In genomic region chr1:39313352-39314245, GRCm38 (mm10) we compare ENCODE assay signal across 17 mouse cellular contexts. TPM values are rescaled to one million over a fixed set of nuclear protein-coding genes. Genes with fewer than 3 reads are reported as not detected.
DNase-seq lines count a peak whose midpoint lies in the region; ATAC-seq and TF ChIP-seq lines count a peak whose summit lies in the region.
"Had no signal": no experiment of that assay in that cellular context is flagged by ENCODE, and none has a peak within 500 bp of the region (broad histone marks: within the 10 kb centered on the region; RNA-seq: fewer than 3 reads in every experiment).

No protein-coding gene starts in this region.

- no peak overlapping the region for H3K4me2 ChIP-seq in embryonic facial prominence, embryonic 13.5 days
- H3K4me2 ChIP-seq in lung, embryonic 14.5 days: no peak overlapping the region
- H3K4me2 ChIP-seq in forebrain, embryonic 15.5 days (replicated peaks): no peak overlapping the region
- H3K4me2 ChIP-seq: heart, embryonic 12.5 days; liver, embryonic 13.5 days had no signal

- WGBS in embryonic facial prominence, embryonic 13.5 days: 50% methylated on average over 10 of the region's 10 CpGs
- WGBS in embryonic facial prominence, embryonic 10.5 days: 78% methylated on average over 10 of the region's 10 CpGs
- 44% methylated on average over 10 of the region's 10 CpGs for WGBS in lung, adult 2 months
- WGBS in lung, embryonic 14.5 days: 54% methylated on average over 10 of the region's 10 CpGs
- 58% methylated on average over 10 of the region's 10 CpGs for WGBS in forebrain, embryonic 15.5 days

- H3K4me1 ChIP-seq in embryonic facial prominence, embryonic 13.5 days: peaks cover 47% of the 10 kb centered on the region
- peaks cover 15% of the 10 kb centered on the region; the same call in 1 of the 2 replicates for H3K4me1 ChIP-seq in embryonic facial prominence, embryonic 10.5 days
- H3K4me1 ChIP-seq in lung, adult 2 months (ENCODE audit: control insufficient read depth, insufficient read depth, low read length): peaks cover 6% of the 10 kb centered on the region; the same call in 1 of the 2 replicates
- peaks cover 5% of the 10 kb centered on the region; the same call in 1 of the 2 replicates for H3K4me1 ChIP-seq in lung, embryonic 14.5 days (ENCODE audit: insufficient read depth)
- H3K4me1 ChIP-seq in forebrain, embryonic 15.5 days: peaks cover 14% of the 10 kb centered on the region
- H3K4me1 ChIP-seq: heart, embryonic 12.5 days; liver, embryonic 13.5 days had no signal

- no peaks in the 10 kb centered on the region for H3K36me3 ChIP-seq in embryonic facial prominence, embryonic 13.5 days
- no peaks in the 10 kb centered on the region for H3K36me3 ChIP-seq in embryonic facial prominence, embryonic 10.5 days (replicated peaks)
- H3K36me3 ChIP-seq in lung, embryonic 14.5 days (ENCODE audit: insufficient read depth): no peaks in the 10 kb centered on the region
- no peaks in the 10 kb centered on the region for H3K36me3 ChIP-seq in forebrain, embryonic 15.5 days
- H3K36me3 ChIP-seq: heart, embryonic 12.5 days; hindbrain, embryonic 10.5 days; liver, embryonic 13.5 days; midbrain, embryonic 13.5 days; neural tube, embryonic 12.5 days had no signal

- TF ChIP-seq CTCF in lung, adult 2 months (IDR thresholded peaks at IDR 0.05; ENCODE audit: insufficient read depth, low read length): no peak
- TF ChIP-seq CTCF in lung, embryonic 14.5 days (IDR thresholded peaks at IDR 0.05; ENCODE audit: low read depth): no peak

- no peak overlapping the region for H3K4me3 ChIP-seq in embryonic facial prominence, embryonic 13.5 days
- no peak overlapping the region for H3K4me3 ChIP-seq in embryonic facial prominence, embryonic 10.5 days
- H3K4me3 ChIP-seq in lung, adult 2 months (replicated peaks; ENCODE audit: extremely low read depth, low read depth, low read length): no peak overlapping the region
- no peak overlapping the region for H3K4me3 ChIP-seq in lung, embryonic 14.5 days (ENCODE audit: low read depth, low read length)
- H3K4me3 ChIP-seq in forebrain, embryonic 15.5 days: no peak overlapping the region
- H3K4me3 ChIP-seq: erythroblast, embryonic 14.5 days; gastrocnemius, adult 2 months; heart, embryonic 12.5 days; hindbrain, embryonic 10.5 days; liver, embryonic 13.5 days; midbrain, embryonic 13.5 days; neural tube, embryonic 12.5 days had no signal

- ATAC-seq in embryonic facial prominence, embryonic 13.5 days (ENCODE audit: insufficient number of reproducible peaks, insufficient read depth, low FRiP score, low TSS enrichment, low read depth): no peak
- no peak for ATAC-seq in lung, embryonic 14.5 days (ENCODE audit: insufficient read depth)
- no peak for ATAC-seq in forebrain, embryonic 15.5 days (replicated peaks)
- ATAC-seq: intestine, postnatal 0 days had no signal

- TF ChIP-seq POLR2A in lung, adult 2 months (IDR thresholded peaks at IDR 0.05; ENCODE audit: borderline replicate concordance, extremely low read depth, low read depth, low read length): no peak

- peaks cover 14% of the 10 kb centered on the region for H3K27me3 ChIP-seq in embryonic facial prominence, embryonic 13.5 days
- no peaks in the 10 kb centered on the region for H3K27me3 ChIP-seq in embryonic facial prominence, embryonic 10.5 days (replicated peaks; ENCODE audit: low read depth, poor library complexity, severe bottlenecking)
- no peaks in the 10 kb centered on the region for H3K27me3 ChIP-seq in lung, embryonic 14.5 days (ENCODE audit: insufficient read depth, low read length)
- H3K27me3 ChIP-seq in forebrain, embryonic 15.5 days: no peaks in the 10 kb centered on the region
- H3K27me3 ChIP-seq: heart, embryonic 12.5 days; liver, embryonic 13.5 days; neural tube, embryonic 12.5 days had no signal

- H3K9ac ChIP-seq in embryonic facial prominence, embryonic 13.5 days: no peak overlapping the region
- H3K9ac ChIP-seq in lung, embryonic 14.5 days: no peak overlapping the region
- no peak overlapping the region for H3K9ac ChIP-seq in forebrain, embryonic 15.5 days (replicated peaks)
- H3K9ac ChIP-seq: heart, embryonic 12.5 days; liver, embryonic 13.5 days; midbrain, embryonic 13.5 days; neural tube, embryonic 12.5 days had no signal

- H3K27ac ChIP-seq in embryonic facial prominence, embryonic 13.5 days: peak overlapping the region; percentile 73
- no peak overlapping the region for H3K27ac ChIP-seq in embryonic facial prominence, embryonic 10.5 days (replicated peaks)
- peak overlapping the region; percentile 68; the same call in 1 of the 2 replicates for H3K27ac ChIP-seq in lung, embryonic 14.5 days (ENCODE audit: low read depth)
- H3K27ac ChIP-seq in forebrain, embryonic 15.5 days (replicated peaks): no peak overlapping the region
- H3K27ac ChIP-seq: gastrocnemius, adult 2 months; hindbrain, embryonic 10.5 days; liver, embryonic 13.5 days; midbrain, embryonic 13.5 days; neural tube, embryonic 12.5 days had no signal

- no peak for DNase-seq in embryonic facial prominence, embryonic 10.5 days (ENCODE audit: low spot score)
- DNase-seq in lung, adult 2 months: peak; percentile 25
- no peak for DNase-seq in lung, postnatal 14 days
- DNase-seq in lung, embryonic 14.5 days: no peak
- peak; percentile 53 for DNase-seq in retina, postnatal 1 day
- no peak for DNase-seq in thymus, postnatal 0 days (ENCODE audit: low spot score)
- DNase-seq: cerebellum, adult 9-10 months; gastrocnemius, adult 2 months; liver, embryonic 13.5 days had no signal

- H3K9me3 ChIP-seq in embryonic facial prominence, embryonic 13.5 days: no peaks in the 10 kb centered on the region
- H3K9me3 ChIP-seq in embryonic facial prominence, embryonic 10.5 days: no peaks in the 10 kb centered on the region
- H3K9me3 ChIP-seq in lung, embryonic 14.5 days (ENCODE audit: low read depth, low read length): no peaks in the 10 kb centered on the region
- H3K9me3 ChIP-seq in forebrain, embryonic 15.5 days: no peaks in the 10 kb centered on the region
- H3K9me3 ChIP-seq: heart, embryonic 12.5 days; hindbrain, embryonic 10.5 days; liver, embryonic 13.5 days; midbrain, embryonic 13.5 days; neural tube, embryonic 12.5 days had no signal

RNA-seq across cellular contexts. Expression of gene Rpl31, which starts 54.0 kb away (rescaled TPM):
- polyA plus RNA-seq in embryonic facial prominence, embryonic 13.5 days (2015; fragmentation: Nextera tagmentation; extraction: Ambion mirVana): 583 and 635 TPM in 2 replicates
- 487 and 499 TPM in 2 replicates for polyA plus RNA-seq in embryonic facial prominence, embryonic 10.5 days (2016; fragmentation: Nextera tagmentation; extraction: Ambion mirVana)
- 157 and 201 TPM in 2 replicates for polyA plus RNA-seq in lung, adult 2 months (2012; rRNA removed)
- polyA plus RNA-seq in lung, embryonic 14.5 days (2014; fragmentation: Nextera tagmentation; extraction: Ambion mirVana): 717 and 719 TPM in 2 replicates
- 324 and 361 TPM in 2 replicates for polyA plus RNA-seq in forebrain, embryonic 15.5 days (2015; fragmentation: Nextera tagmentation; extraction: Ambion mirVana)
- polyA plus RNA-seq in thymus, postnatal 0 days (2015; fragmentation: Nextera tagmentation; extraction: Ambion mirVana): 740 and 743 TPM in 2 replicates

Comparison
In these comparisons a context has a peak if more than half of its experiments do, and no peak if none do; other contexts are left out.
1. H3K27ac ChIP-seq: peak in embryonic facial prominence, embryonic 13.5 days (single experiment) and lung, embryonic 14.5 days (single experiment); none in embryonic facial prominence, embryonic 10.5 days (single experiment) and forebrain, embryonic 15.5 days (single experiment).
2. DNase-seq: peak in lung, adult 2 months (single experiment) and retina, postnatal 1 day (single experiment); none in embryonic facial prominence, embryonic 10.5 days (single experiment), lung, postnatal 14 days (single experiment), lung, embryonic 14.5 days (single experiment) and thymus, postnatal 0 days (single experiment).